Mouse (Mus musculus): ENCODE data around the gene Camk1d. TPM values are rescaled to one million over a fixed set of nuclear protein-coding genes. Genes with fewer than 3 reads are reported as not detected.
"Not testable (repeated sequence)": the region's sequence is repeated elsewhere in the genome, so short reads cannot be mapped to it uniquely, and the experiment has no call there.

The Camk1d gene
- polyA plus RNA-seq, 1 experiment from 2014 or later = 10.4 TPM

GRCm38 (mm10) chr2:5611601-5612000, 102.7 kb downstream of the Camk1d start:
- H3K9me3 ChIP-seq (replicated peaks) = no peaks in the 10 kb centered on the region
- no peak overlapping the region for H3K4me3 ChIP-seq (replicated peaks)
- WGBS = 61% methylated on average over 1 of the region's 1 CpGs
- H3K4me2 ChIP-seq (replicated peaks) = no peak overlapping the region
- H3K27me3 ChIP-seq = no peaks in the 10 kb centered on the region
- no peak for ATAC-seq (ENCODE audit: insufficient number of reproducible peaks, low FRiP score, low TSS enrichment, low read depth)
- no peak overlapping the region for H3K27ac ChIP-seq (replicated peaks)
- H3K9ac ChIP-seq = no peak overlapping the region
- H3K4me1 ChIP-seq = peaks cover 45% of the 10 kb centered on the region
- no peaks in the 10 kb centered on the region for H3K36me3 ChIP-seq

GRCm38 (mm10) chr2:5610521-5610920, 103.8 kb downstream of the Camk1d start:
- Histone ChIP-seq H3K9ac (no peak overlapping the region), H3K27me3 (no peaks in the 10 kb centered on the region), H3K27ac (replicated peaks) (no peak overlapping the region), H3K36me3 (no peaks in the 10 kb centered on the region), H3K4me1 (peaks cover 45% of the 10 kb centered on the region), H3K9me3 (replicated peaks) (no peaks in the 10 kb centered on the region), H3K4me2 (replicated peaks) (no peak overlapping the region), H3K4me3 (replicated peaks) (no peak overlapping the region)
- ATAC-seq (ENCODE audit: insufficient number of reproducible peaks, low FRiP score, low TSS enrichment, low read depth) = no peak
- 61% methylated on average over 4 of the region's 4 CpGs for WGBS

GRCm38 (mm10) chr2:5607920-5608841, 106.1 kb downstream of the Camk1d start:
- no peak overlapping the region for H3K4me2 ChIP-seq (replicated peaks)
- ATAC-seq (ENCODE audit: insufficient number of reproducible peaks, low FRiP score, low TSS enrichment, low read depth) = peak; percentile 70; the same call in 1 of the 2 replicates
- no peaks in the 10 kb centered on the region for H3K36me3 ChIP-seq
- 62% methylated on average over 11 of the region's 11 CpGs for WGBS
- no peak overlapping the region for H3K4me3 ChIP-seq (replicated peaks)
- peak overlapping the region; percentile 56 for H3K27ac ChIP-seq (replicated peaks)
- no peaks in the 10 kb centered on the region for H3K27me3 ChIP-seq
- peaks cover 28% of the 10 kb centered on the region for H3K4me1 ChIP-seq
- H3K9ac ChIP-seq = no peak overlapping the region
- no peaks in the 10 kb centered on the region for H3K9me3 ChIP-seq (replicated peaks)

- Histone ChIP-seq H3K9me3 (replicated peaks) (no peaks in the 10 kb centered on the region), H3K27me3 (no peaks in the 10 kb centered on the region), H3K9ac (no peak overlapping the region), H3K4me1 (peaks cover 17% of the 10 kb centered on the region), H3K27ac (replicated peaks) (no peak overlapping the region), H3K4me2 (replicated peaks) (no peak overlapping the region), H3K4me3 (replicated peaks) (no peak overlapping the region), H3K36me3 (no peaks in the 10 kb centered on the region)
- WGBS = 79% methylated on average over 3 of the region's 3 CpGs
- ATAC-seq (ENCODE audit: insufficient number of reproducible peaks, low FRiP score, low TSS enrichment, low read depth) = no peak
These were observed 108.5 kb downstream of the Camk1d start for GRCm38 (mm10) chr2:5605849-5606248.

- Histone ChIP-seq H3K4me2 (replicated peaks) (no peak overlapping the region), H3K9me3 (replicated peaks) (no peaks in the 10 kb centered on the region), H3K4me1 (peaks cover 12% of the 10 kb centered on the region), H3K27ac (replicated peaks) (no peak overlapping the region), H3K9ac (no peak overlapping the region), H3K36me3 (no peaks in the 10 kb centered on the region), H3K27me3 (no peaks in the 10 kb centered on the region), H3K4me3 (replicated peaks) (no peak overlapping the region)
- 96% methylated on average over 1 of the region's 1 CpGs for WGBS
- ATAC-seq (ENCODE audit: insufficient number of reproducible peaks, low FRiP score, low TSS enrichment, low read depth) = no peak
These were observed 112.3 kb downstream of the Camk1d start for GRCm38 (mm10) chr2:5602044-5602443.

GRCm38 (mm10) chr2:5601243-5601642, 113.1 kb downstream of the Camk1d start:
- H3K4me2 ChIP-seq (replicated peaks); H3K9ac ChIP-seq; H3K9me3 ChIP-seq (replicated peaks); H3K36me3 ChIP-seq; H3K4me3 ChIP-seq (replicated peaks); H3K27ac ChIP-seq (replicated peaks); H3K27me3 ChIP-seq: not testable (repeated sequence)
- 7% methylated on average over 2 of the region's 2 CpGs for WGBS
- peak; percentile 51; the same call in 1 of the 2 replicates for ATAC-seq (ENCODE audit: insufficient number of reproducible peaks, low FRiP score, low TSS enrichment, low read depth)
- H3K4me1 ChIP-seq = peaks cover 20% of the 10 kb centered on the region

GRCm38 (mm10) chr2:5600183-5600962, 113.9 kb downstream of the Camk1d start:
- H3K27me3 ChIP-seq = no peaks in the 10 kb centered on the region
- H3K9ac ChIP-seq = no peak overlapping the region
- peaks cover 20% of the 10 kb centered on the region for H3K4me1 ChIP-seq
- H3K4me2 ChIP-seq (replicated peaks) = no peak overlapping the region
- no peaks in the 10 kb centered on the region for H3K36me3 ChIP-seq
- no peaks in the 10 kb centered on the region for H3K9me3 ChIP-seq (replicated peaks)
- H3K4me3 ChIP-seq (replicated peaks) = no peak overlapping the region
- H3K27ac ChIP-seq (replicated peaks) = no peak overlapping the region
- WGBS = 55% methylated on average over 8 of the region's 8 CpGs
- ATAC-seq (ENCODE audit: insufficient number of reproducible peaks, low FRiP score, low TSS enrichment, low read depth) = no peak

GRCm38 (mm10) chr2:5599713-5600112, 114.6 kb downstream of the Camk1d start:
- no peak overlapping the region for H3K4me2 ChIP-seq (replicated peaks)
- 52% methylated on average over 4 of the region's 4 CpGs for WGBS
- no peaks in the 10 kb centered on the region for H3K27me3 ChIP-seq
- no peak overlapping the region for H3K27ac ChIP-seq (replicated peaks)
- no peak overlapping the region for H3K9ac ChIP-seq
- no peaks in the 10 kb centered on the region for H3K9me3 ChIP-seq (replicated peaks)
- H3K36me3 ChIP-seq = no peaks in the 10 kb centered on the region
- no peak overlapping the region for H3K4me3 ChIP-seq (replicated peaks)
- H3K4me1 ChIP-seq = peaks cover 20% of the 10 kb centered on the region
- no peak for ATAC-seq (ENCODE audit: insufficient number of reproducible peaks, low FRiP score, low TSS enrichment, low read depth)

- Histone ChIP-seq H3K4me3 (replicated peaks) (no peak overlapping the region), H3K27me3 (no peaks in the 10 kb centered on the region), H3K4me1 (peaks cover 20% of the 10 kb centered on the region), H3K27ac (replicated peaks) (no peak overlapping the region), H3K4me2 (replicated peaks) (no peak overlapping the region), H3K36me3 (no peaks in the 10 kb centered on the region), H3K9ac (no peak overlapping the region), H3K9me3 (replicated peaks) (no peaks in the 10 kb centered on the region)
- 91% methylated on average over 5 of the region's 5 CpGs for WGBS
- no peak for ATAC-seq (ENCODE audit: insufficient number of reproducible peaks, low FRiP score, low TSS enrichment, low read depth)
These were observed 115.8 kb downstream of the Camk1d start for GRCm38 (mm10) chr2:5598533-5598932.

GRCm38 (mm10) chr2:5596882-5597281, 117.4 kb downstream of the Camk1d start:
- no peak for ATAC-seq (ENCODE audit: insufficient number of reproducible peaks, low FRiP score, low TSS enrichment, low read depth)

GRCm38 (mm10) chr2:5595356-5596191, 118.7 kb downstream of the Camk1d start:
- Histone ChIP-seq H3K9ac (no peak overlapping the region), H3K4me2 (replicated peaks) (no peak overlapping the region), H3K27me3 (no peaks in the 10 kb centered on the region), H3K9me3 (replicated peaks) (no peaks in the 10 kb centered on the region), H3K4me1 (peaks cover 15% of the 10 kb centered on the region), H3K27ac (replicated peaks) (no peak overlapping the region), H3K4me3 (replicated peaks) (no peak overlapping the region), H3K36me3 (no peaks in the 10 kb centered on the region)
- ATAC-seq (ENCODE audit: insufficient number of reproducible peaks, low FRiP score, low TSS enrichment, low read depth) = no peak
- WGBS = 87% methylated on average over 8 of the region's 8 CpGs

More at GRCm38 (mm10) chr2:5596882-5597281, 117.4 kb downstream of the Camk1d start:
- H3K9ac ChIP-seq = no peak overlapping the region
- no peak overlapping the region for H3K4me2 ChIP-seq (replicated peaks)
- no peak overlapping the region for H3K4me3 ChIP-seq (replicated peaks)
- H3K27ac ChIP-seq (replicated peaks) = no peak overlapping the region; the same call in 1 of the 2 replicates
- H3K9me3 ChIP-seq (replicated peaks) = no peaks in the 10 kb centered on the region
- H3K27me3 ChIP-seq = no peaks in the 10 kb centered on the region
- no peaks in the 10 kb centered on the region for H3K36me3 ChIP-seq
- peaks cover 20% of the 10 kb centered on the region for H3K4me1 ChIP-seq
- 33% methylated on average over 12 of the region's 12 CpGs for WGBS
